Mouse (Mus musculus): ENCODE results near the gene Ptgs1. TPM values are rescaled to one million over a fixed set of nuclear protein-coding genes. Genes with fewer than 3 reads are reported as not detected.
A peak's percentile ranks its signal among the peaks of the same experiment; 100 is the strongest.

Ptgs1 gene
- polyA plus RNA-seq, 1 experiment from 2014 or later = 116 TPM

DNA sequence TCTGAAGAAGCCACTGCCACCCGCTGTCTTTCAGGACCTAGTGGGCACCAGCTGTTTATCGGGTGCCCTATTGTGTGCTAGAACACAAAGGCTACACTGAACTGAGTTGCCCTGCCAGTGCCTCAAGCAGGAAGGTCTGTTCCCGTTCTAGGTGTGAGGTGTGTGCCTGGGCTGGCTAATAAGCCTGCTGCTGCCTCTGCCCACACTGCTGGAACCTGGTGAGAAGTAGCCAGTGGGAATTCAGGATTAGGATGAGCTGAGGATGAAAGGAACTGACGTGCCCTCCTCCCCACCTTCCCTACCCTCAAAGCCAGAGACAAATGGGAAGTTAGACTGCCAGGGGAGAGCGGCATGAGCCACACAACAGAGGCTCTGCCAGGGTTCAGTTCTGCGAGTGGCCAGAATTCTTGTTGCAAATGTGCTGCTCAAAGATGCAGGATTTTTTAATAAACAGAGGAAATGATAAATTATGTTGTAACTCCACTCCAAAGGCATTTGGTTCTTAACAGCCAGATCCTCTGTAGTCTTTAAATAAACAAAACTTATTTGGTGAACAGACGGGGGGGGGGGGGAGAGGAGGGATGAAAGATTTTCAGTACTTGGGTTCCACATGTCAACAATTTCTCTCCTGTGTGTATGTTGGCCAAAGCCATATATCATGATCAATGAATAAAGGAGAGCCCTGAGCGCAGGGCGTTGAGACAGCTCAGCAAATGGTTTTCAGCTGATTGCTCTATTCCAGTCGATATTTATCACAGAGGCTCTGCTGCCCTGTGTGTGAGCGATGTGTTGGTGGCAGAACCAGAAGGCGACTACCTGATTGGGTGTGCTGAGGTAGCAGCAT lies 38.9 kb upstream of the Ptgs1 start:
- H3K9me3 ChIP-seq (ENCODE audit: low read length) = no peaks in the 10 kb centered on the region
- peaks cover 4% of the 10 kb centered on the region; the same call in 1 of the 2 replicates for H3K4me1 ChIP-seq (ENCODE audit: insufficient read depth, low read depth, low read length)
- TF ChIP-seq EP300 (IDR thresholded peaks at IDR 0.05) (no peak), CTCF (IDR thresholded peaks at IDR 0.05) (no peak)
- H3K27ac ChIP-seq (ENCODE audit: low read length) = no peak overlapping the region
- no peaks in the 10 kb centered on the region for H3K36me3 ChIP-seq (ENCODE audit: insufficient read depth, low read length)
- ATAC-seq = peak; percentile 19; the same call in 1 of the 2 replicates
- DNase-seq (ENCODE audit: low spot score) = peak; percentile 45
- 25% methylated on average over 12 of the region's 12 CpGs for WGBS
- H3K4me2 ChIP-seq (replicated peaks; ENCODE audit: low read depth, low read length) = no peak overlapping the region
- H3K4me3 ChIP-seq (ENCODE audit: low read depth, low read length) = no peak overlapping the region
- H3K27me3 ChIP-seq (replicated peaks; ENCODE audit: insufficient read depth, low read length) = no peaks in the 10 kb centered on the region
- H3K9ac ChIP-seq (replicated peaks; ENCODE audit: low read depth) = no peak overlapping the region

DNA sequence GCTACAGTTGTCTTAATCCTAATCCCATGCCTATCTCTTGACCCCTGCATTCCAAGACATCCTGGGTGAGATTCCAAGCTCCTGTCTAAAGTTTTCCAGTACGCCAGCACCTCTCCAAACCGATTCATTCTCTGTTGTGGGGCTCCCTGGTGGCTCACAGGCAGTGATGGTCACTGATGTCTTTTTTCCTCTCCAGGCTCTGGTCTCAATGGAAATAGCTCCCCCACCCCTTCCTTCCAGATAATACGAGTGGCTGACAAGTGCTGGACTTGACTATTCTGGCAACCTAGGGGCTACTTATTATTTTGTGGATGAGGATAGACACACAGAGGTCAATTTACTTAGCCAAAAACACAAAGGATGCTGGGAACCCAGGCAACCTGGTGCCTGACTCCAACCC lies 33.2 kb upstream of the Ptgs1 start:
- no peak overlapping the region for H3K4me2 ChIP-seq (replicated peaks; ENCODE audit: low read depth, low read length)
- DNase-seq (ENCODE audit: low spot score) = no peak
- TF ChIP-seq CTCF (IDR thresholded peaks at IDR 0.05) = no peak
- no peak for TF ChIP-seq EP300 (IDR thresholded peaks at IDR 0.05)
- no peaks in the 10 kb centered on the region for H3K9me3 ChIP-seq (ENCODE audit: low read length)
- 0 out of 2 replicates have a peak, but pooled peaks cover 5% of the 10 kb centered on the region for H3K4me1 ChIP-seq (ENCODE audit: insufficient read depth, low read depth, low read length)
- no peak overlapping the region for H3K9ac ChIP-seq (replicated peaks; ENCODE audit: low read depth)
- no peak for ATAC-seq
- no peak overlapping the region for H3K27ac ChIP-seq (ENCODE audit: low read length)
- no peak overlapping the region for H3K4me3 ChIP-seq (ENCODE audit: low read depth, low read length)
- no peaks in the 10 kb centered on the region for H3K36me3 ChIP-seq (ENCODE audit: insufficient read depth, low read length)
- 56% methylated on average over 3 of the region's 3 CpGs for WGBS
- no peaks in the 10 kb centered on the region for H3K27me3 ChIP-seq (replicated peaks; ENCODE audit: insufficient read depth, low read length)

DNA sequence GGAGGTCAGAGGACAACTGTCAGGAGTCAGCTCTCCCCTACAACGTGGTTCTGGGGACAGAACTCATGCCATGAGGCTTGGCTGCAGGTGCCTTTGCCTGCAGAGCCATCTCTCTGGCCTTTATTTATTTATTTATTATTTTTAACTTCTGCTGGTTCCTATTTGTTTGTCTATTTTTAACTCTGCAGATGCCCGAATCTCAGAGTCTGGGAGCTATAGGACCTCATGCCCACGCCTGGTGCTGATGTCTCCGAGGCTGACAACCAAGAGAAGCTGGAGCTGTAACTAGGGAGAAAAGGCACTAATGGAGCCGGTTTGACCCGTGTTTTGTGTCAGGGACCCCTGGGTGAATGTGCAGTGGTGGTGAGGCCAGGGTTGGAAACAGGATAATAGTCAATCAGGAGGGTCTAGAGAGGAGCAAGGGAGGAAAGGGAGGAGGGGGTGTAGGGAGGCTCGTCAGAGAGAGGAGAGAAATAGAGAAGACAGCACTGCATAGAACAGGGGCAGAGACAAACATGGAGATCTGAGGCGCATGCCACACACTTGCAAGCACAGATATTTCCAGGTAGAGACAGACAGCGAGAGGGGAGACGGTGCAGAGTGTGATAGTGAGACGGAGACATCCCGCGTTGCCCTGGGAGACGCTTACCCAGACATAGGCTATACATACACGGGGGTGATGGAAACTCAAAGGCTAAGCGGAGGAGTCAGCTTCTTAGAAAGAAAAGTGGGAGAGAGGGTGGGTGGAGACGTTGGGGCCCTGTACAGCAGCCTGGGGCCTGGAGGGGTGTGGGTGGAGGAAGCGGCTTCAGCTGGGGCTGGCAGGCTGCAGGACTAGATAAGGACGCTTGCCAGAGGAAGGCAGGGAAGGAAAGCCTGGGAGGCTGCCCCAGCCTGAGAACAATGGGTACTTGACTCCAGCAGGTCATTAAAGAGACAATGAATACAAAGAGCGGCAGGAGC lies 32.0 kb upstream of the Ptgs1 start:
- Histone ChIP-seq H3K4me3 (ENCODE audit: low read depth, low read length) (no peak overlapping the region; the same call in 1 of the 2 replicates), H3K9me3 (ENCODE audit: low read length) (no peaks in the 10 kb centered on the region), H3K4me1 (ENCODE audit: insufficient read depth, low read depth, low read length) (peaks cover 11% of the 10 kb centered on the region), H3K27ac (ENCODE audit: low read length) (no peak overlapping the region), H3K27me3 (replicated peaks; ENCODE audit: insufficient read depth, low read length) (no peaks in the 10 kb centered on the region), H3K9ac (replicated peaks; ENCODE audit: low read depth) (no peak overlapping the region), H3K36me3 (ENCODE audit: insufficient read depth, low read length) (no peaks in the 10 kb centered on the region), H3K4me2 (replicated peaks; ENCODE audit: low read depth, low read length) (no peak overlapping the region)
- TF ChIP-seq EP300 (IDR thresholded peaks at IDR 0.05) (peak; percentile 69), CTCF (IDR thresholded peaks at IDR 0.05) (no peak)
- WGBS = 22% methylated on average over 20 of the region's 20 CpGs
- DNase-seq (ENCODE audit: low spot score) = peak; percentile 73
- peak; percentile 68 for ATAC-seq

DNA sequence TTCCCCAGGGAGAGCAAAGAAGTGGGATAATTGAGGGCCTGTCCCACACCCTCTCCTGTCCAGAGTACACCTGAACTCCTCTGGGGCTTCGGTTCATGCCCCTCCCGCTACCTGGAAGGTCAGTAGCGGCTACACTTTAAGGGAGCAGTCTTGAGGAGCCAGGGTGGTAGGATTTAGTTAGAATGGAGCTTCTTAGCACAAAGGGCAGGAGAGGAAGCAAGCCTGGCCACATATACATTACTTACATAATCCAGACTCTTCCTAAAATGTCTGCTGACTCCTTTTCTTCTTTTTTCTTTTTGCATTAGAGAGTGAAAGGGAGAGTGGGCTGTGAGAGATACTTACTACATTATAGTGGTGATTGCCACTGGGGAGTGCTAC lies 31.4 kb upstream of the Ptgs1 start:
- Histone ChIP-seq H3K27me3 (replicated peaks; ENCODE audit: insufficient read depth, low read length) (no peaks in the 10 kb centered on the region), H3K27ac (ENCODE audit: low read length) (no peak overlapping the region)
- 34% methylated on average over 3 of the region's 3 CpGs for WGBS

DNA sequence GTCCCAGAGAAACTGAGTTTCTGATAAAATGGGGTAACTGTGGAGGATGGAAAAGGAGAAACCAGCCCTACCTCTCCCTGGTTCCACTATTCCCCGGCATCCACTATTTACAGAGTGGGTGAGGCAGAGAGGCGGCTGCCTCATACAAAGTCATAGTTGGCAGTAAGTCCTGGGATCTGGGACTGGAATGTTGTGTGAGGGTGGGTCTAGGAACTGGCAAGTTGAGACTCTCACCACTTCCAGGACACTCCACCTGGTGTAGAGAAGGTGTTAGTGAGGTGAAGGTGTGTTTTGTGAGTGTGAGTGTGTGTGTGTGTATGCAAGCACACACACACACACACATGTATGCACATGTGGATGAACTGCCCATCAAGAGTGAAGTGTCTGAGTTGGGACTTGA lies 29.4 kb upstream of the Ptgs1 start:
- Histone ChIP-seq H3K9ac (replicated peaks; ENCODE audit: low read depth) (no peak overlapping the region), H3K36me3 (ENCODE audit: insufficient read depth, low read length) (no peaks in the 10 kb centered on the region), H3K4me2 (replicated peaks; ENCODE audit: low read depth, low read length) (no peak overlapping the region), H3K27me3 (replicated peaks; ENCODE audit: insufficient read depth, low read length) (no peaks in the 10 kb centered on the region; the same call in 1 of the 2 replicates), H3K4me1 (ENCODE audit: insufficient read depth, low read depth, low read length) (peaks cover 15% of the 10 kb centered on the region), H3K9me3 (ENCODE audit: low read length) (no peaks in the 10 kb centered on the region), H3K4me3 (ENCODE audit: low read depth, low read length) (no peak overlapping the region), H3K27ac (ENCODE audit: low read length) (peak overlapping the region; percentile 66)
- DNase-seq (ENCODE audit: low spot score) (peak; percentile 75), ATAC-seq (peak; percentile 78)
- 55% methylated on average over 2 of the region's 2 CpGs for WGBS
- TF ChIP-seq CTCF (IDR thresholded peaks at IDR 0.05) = peak; percentile 38
- peak; percentile 61; the same call in 1 of the 2 replicates for TF ChIP-seq EP300 (IDR thresholded peaks at IDR 0.05)

More for the DNA sequence above, 31.4 kb upstream of the Ptgs1 start:
- DNase-seq (ENCODE audit: low spot score) (no peak), ATAC-seq (no peak)
- Histone ChIP-seq H3K36me3 (ENCODE audit: insufficient read depth, low read length) (no peaks in the 10 kb centered on the region), H3K4me2 (replicated peaks; ENCODE audit: low read depth, low read length) (no peak overlapping the region), H3K4me1 (ENCODE audit: insufficient read depth, low read depth, low read length) (peaks cover 15% of the 10 kb centered on the region), H3K9ac (replicated peaks; ENCODE audit: low read depth) (no peak overlapping the region), H3K4me3 (ENCODE audit: low read depth, low read length) (no peak overlapping the region), H3K9me3 (ENCODE audit: low read length) (no peaks in the 10 kb centered on the region)
- TF ChIP-seq CTCF (IDR thresholded peaks at IDR 0.05) (no peak), EP300 (IDR thresholded peaks at IDR 0.05) (no peak)
